Mouse (Mus musculus) MN1 (cell line): ENCODE results near the gene Mtfmt.

Experiments
- DNase-seq: peaks from one replicate; pipeline ENCODE4 v3.0.0-alpha.2; 2016; ENCODE audit warnings: low spot score

Mtfmt gene

DNA sequence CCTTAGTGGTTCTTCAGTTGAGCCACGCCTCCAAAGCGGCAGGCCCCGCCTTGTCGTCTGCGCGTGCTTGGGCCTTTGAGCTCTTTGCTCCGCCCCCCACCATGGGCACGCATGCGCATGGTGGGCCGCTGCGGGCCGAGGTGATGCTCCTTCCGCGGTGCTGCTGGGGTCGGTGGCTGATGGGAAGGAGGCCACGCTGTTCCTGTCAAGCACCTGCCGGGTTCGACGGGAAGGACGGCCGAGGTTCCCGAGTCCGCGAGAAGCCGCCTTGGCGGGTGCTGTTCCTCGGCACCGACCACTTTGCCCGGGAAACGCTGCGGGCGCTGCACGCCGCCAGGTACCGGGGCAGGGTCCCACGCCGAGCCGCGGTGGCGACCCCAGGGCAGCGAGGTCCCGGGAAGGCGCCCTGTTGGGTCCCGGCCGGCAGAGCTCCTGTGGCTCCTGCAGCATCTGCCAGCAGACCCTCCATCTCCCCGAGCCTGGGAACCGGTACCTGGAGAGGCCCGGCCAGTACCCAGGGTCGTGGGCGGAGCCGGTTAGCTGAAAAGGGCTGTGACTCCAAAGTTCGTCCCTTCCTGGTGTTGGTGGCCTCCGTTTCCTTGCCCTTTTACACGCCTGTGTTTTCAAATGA is at the start of gene Mtfmt:
Mtfmt (plus strand) TSS at position 112 of the 631 bp plus-strand sequence.
- peak; percentile 95 for DNase-seq

GRCm38 (mm10) chr9:65386373-65387140 is 49.0 kb upstream of the Mtfmt start:
- no peak for DNase-seq

- no peak for DNase-seq
Measured at GRCm38 (mm10) chr9:65390752-65391612, 44.6 kb upstream of the Mtfmt start.

GRCm38 (mm10) chr9:65391613-65391964 is 44.0 kb upstream of the Mtfmt start, which contains the start of gene Kbtbd13:
Gene Kbtbd13 (minus strand): TSS chr9:65391652.
- no peak for DNase-seq

- peak; percentile 74 for DNase-seq
Measured at GRCm38 (mm10) chr9:65392638-65393364, 42.8 kb upstream of the Mtfmt start.

GRCm38 (mm10) chr9:65393606-65394005 is 42.0 kb upstream of the Mtfmt start:
- peak; percentile 14 for DNase-seq

- DNase-seq, result no peak
Measured at GRCm38 (mm10) chr9:65394360-65394759, 41.2 kb upstream of the Mtfmt start.

DNA sequence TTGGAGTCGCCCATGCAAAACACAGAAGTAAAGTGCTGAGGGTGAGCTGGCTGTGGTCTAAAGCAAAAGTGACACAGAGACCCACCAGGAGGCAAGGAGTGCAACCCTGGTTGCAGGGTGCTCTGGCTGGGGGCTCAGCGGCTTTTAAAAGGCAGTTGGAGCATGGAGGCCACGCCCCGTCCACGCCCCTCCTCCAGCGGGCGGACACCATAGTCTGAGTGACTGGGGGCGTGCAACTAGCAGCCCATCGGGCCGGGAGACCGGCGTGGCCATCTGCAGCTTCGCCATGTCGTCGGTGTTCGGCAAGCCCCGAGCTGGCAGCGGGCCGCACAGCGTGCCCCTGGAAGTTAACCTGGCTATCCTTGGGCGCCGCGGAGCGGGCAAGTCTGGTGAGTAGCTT is 37.3 kb upstream of the Mtfmt start, which contains the start of gene Rasl12:
Rasl12 (plus strand) TSS at position 228 of the 400 bp plus-strand sequence.
- DNase-seq, result peak; percentile 57

GRCm38 (mm10) chr9:65399934-65400333 is 35.6 kb upstream of the Mtfmt start:
- no peak for DNase-seq

DNA sequence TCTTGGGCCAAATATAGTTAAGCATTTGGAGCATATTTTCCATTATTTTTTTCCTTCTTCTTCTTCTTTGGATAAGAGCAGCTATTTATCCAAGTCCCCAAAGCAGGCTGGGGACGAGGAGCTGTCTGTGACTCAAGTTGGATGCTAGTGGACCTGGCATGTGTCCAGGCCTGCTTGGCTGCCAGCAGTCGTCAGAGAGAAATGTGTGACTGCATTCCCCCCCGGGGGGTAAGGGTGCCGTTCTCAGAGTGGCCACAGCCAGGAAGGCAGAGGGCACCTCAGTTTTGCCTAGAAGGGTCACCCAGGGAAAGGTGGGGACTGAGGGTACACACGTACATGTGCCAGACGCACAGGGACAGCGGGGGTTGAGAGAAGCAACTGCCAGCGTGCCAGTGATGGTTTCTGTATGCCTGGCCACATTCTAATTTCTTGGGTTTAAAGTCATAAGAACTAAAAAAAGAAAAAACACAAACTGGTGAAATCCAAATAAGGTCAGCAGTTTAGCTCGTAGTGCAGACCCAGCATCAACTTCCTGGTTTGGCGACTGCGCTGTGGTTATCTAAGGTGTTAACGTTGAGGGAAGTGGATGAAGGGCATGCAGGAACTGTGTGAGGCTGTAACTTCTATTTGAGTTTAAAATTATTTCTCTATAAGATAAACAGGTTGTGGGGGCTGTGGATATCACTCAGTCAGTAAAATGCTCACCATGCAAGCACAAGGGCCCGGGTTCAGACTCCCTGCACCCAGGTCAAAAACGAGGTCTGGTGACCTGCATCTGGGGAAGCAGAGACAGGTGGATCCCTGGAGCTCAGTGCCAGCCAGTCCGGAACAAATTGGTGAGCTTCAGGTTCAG is 31.0 kb upstream of the Mtfmt start:
- peak; percentile 56 for DNase-seq

GRCm38 (mm10) chr9:65405184-65405449 is 30.5 kb upstream of the Mtfmt start:
- DNase-seq, result peak; percentile 28

DNA sequence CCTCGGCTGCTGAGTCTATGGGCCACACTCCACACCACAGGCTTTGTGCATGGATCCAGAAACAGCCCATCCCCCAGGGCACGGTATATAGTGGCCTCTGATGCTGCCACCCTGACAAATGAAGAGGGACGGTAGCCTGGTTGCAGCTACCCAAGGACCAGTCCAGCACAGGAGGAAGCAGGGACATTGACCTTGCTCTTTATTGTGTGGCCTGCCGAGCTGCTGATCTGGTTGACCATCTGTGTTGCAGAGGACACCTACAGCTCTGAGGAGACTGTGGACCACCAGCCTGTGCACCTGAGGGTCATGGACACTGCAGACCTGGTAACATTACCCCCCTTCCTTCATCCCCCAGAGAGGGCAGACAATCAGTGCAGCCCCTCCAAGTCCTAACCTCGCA is 28.3 kb upstream of the Mtfmt start:
- no peak for DNase-seq

GRCm38 (mm10) chr9:65407861-65408260 is 27.7 kb upstream of the Mtfmt start:
- no peak for DNase-seq

DNA sequence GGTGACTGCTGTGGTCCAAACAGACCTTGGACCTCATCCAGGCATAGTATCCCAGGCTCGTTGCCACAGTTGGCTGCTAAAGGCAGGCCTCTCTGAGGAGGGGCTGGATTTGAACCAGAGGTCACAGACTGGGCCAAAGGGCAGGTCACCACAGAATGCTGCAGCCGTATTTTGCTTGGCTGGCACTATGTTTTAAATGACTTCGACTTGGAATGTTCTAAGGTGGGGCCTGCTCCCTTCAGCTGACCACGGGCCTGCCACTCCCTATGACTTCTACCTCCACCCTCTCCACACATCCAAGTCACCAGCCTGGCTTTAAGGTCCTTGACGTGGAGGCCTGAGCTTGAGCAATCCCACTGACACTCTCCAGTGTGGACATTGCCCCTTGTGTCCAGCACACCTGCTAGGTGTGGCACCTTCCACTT is 26.7 kb upstream of the Mtfmt start:
- DNase-seq, result no peak

- DNase-seq, result no peak
Measured at GRCm38 (mm10) chr9:65410378-65410777, 25.2 kb upstream of the Mtfmt start.

GRCm38 (mm10) chr9:65411326-65411725 is 24.3 kb upstream of the Mtfmt start:
- DNase-seq, result no peak

- DNase-seq, result peak; percentile 42
Measured at GRCm38 (mm10) chr9:65417738-65418137, 17.8 kb upstream of the Mtfmt start.

GRCm38 (mm10) chr9:65419633-65420032 is 15.9 kb upstream of the Mtfmt start:
- DNase-seq, result no peak

DNA sequence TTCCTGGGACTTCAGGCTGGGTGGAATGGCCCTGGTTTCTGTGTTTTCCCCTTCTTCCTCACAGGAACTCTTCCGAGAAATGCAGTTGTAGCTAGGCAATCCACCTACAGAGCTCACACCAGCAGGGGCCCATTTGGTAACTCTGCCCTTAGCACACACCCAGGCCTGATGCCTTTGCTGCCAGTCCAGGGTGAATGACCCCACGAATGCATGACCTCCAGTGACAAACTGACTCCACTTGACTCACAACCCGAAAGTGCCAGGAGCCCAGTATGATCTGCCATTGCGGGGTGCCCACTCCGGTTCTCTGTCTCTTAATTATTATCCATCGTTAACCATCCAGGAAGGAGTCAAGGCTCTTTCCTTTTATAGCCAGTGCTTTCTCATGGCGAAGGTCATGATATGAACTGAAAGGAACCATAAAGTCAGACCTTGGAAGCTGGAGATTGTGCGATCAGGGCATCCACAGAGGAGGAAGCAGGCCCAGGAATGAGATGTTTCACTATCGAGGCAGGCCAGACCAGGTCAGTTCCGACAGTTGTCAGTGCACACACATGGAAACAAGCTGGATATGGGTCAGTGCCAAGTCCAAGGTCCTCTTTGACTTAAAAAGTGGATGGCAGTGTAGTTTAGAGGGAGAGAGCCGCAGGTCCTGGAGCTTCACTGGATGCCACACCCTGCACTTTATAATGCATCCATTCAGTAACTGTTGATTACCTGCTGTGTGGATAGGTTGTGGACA is 12.7 kb upstream of the Mtfmt start, which contains the start of gene Slc51b:
Slc51b (minus strand) TSS at position 196 of the 742 bp plus-strand sequence.
- no peak for DNase-seq

DNA sequence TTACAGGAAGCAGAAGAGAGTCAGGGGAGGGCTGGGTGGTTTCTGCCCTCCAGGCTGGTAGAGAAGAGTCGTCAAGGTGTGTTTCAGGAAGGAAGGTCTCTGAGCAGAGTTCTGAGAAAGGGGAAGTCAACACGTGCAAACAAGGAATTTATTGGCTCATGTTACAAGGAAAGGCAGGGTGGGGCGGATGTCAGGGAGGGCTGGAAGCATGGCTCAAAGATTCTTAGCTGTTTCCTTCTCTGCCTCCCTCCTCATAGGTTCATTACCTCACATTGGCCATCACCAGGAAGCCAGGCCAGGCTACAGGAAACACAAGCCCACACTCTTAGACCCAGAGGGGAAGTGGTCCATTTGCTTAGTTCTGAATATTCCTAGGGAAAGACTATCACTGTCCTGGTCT is 11.2 kb upstream of the Mtfmt start:
- no peak for DNase-seq
